ENCODE assay signal across 21 mouse cellular contexts in the genomic region with DNA sequence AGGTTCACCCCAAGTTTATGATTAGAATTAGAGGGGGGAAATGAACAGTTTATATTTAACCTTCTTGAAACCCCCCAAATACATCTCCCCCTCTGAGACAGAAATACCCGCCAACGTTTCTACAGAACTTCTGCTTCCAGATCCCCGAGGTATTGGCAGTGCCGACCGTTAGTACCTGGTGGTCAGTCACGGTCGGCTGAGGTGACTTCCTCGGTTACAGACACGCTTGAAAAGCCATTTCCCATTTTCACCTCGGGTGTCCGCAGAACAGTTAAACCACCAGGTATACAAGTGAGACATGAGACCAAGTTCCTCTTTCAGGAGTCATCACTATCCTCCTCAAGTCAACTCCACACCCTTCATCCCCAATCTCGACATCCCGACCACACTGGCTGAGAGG.
DNase-seq lines count a peak whose midpoint lies in the region; ATAC-seq lines count a peak whose summit lies in the region.
"Had no signal": no experiment of that assay in that cellular context is flagged by ENCODE, and none has a peak within 500 bp of the region (broad histone marks: within the 10 kb centered on the region; RNA-seq: fewer than 3 reads in every experiment).

No protein-coding gene starts in this region.

- no peak overlapping the region for H3K4me3 ChIP-seq in forebrain, embryonic 14.5 days (ENCODE audit: low read depth, low read length)
- H3K4me3 ChIP-seq: embryonic facial prominence, embryonic 10.5 days; embryonic facial prominence, embryonic 12.5 days; forebrain, embryonic 13.5 days had no signal

- no peak overlapping the region for H3K27ac ChIP-seq in forebrain, embryonic 14.5 days (ENCODE audit: low read depth, low read length)
- H3K27ac ChIP-seq: embryonic facial prominence, embryonic 10.5 days; embryonic facial prominence, embryonic 12.5 days; forebrain, embryonic 13.5 days had no signal

- no peaks in the 10 kb centered on the region for H3K9me3 ChIP-seq in forebrain, embryonic 14.5 days (replicated peaks; ENCODE audit: control insufficient read depth, low read length)
- H3K9me3 ChIP-seq: embryonic facial prominence, embryonic 10.5 days; embryonic facial prominence, embryonic 12.5 days; forebrain, embryonic 13.5 days had no signal

- 92% methylated on average over 13 of the region's 13 CpGs for WGBS in forebrain, embryonic 14.5 days

- H3K27me3 ChIP-seq in splenic B cell, adult 2 months (ENCODE audit: control insufficient read depth, insufficient read depth, low read length, poor library complexity, severe bottlenecking), result no peaks in the 10 kb centered on the region
- no peaks in the 10 kb centered on the region for H3K27me3 ChIP-seq in forebrain, embryonic 14.5 days (replicated peaks; ENCODE audit: control insufficient read depth, insufficient read depth, low read length)
- H3K27me3 ChIP-seq: embryonic facial prominence, embryonic 12.5 days; forebrain, embryonic 13.5 days had no signal

- no peak overlapping the region for H3K4me2 ChIP-seq in forebrain, embryonic 14.5 days (ENCODE audit: low read length)
- H3K4me2 ChIP-seq: embryonic facial prominence, embryonic 12.5 days; forebrain, embryonic 13.5 days had no signal

- H3K9ac ChIP-seq in forebrain, embryonic 14.5 days (ENCODE audit: low read length), result no peak overlapping the region
- H3K9ac ChIP-seq: embryonic facial prominence, embryonic 12.5 days; forebrain, embryonic 13.5 days had no signal

- no peaks in the 10 kb centered on the region for H3K36me3 ChIP-seq in splenic B cell, adult 2 months (ENCODE audit: control insufficient read depth, insufficient read depth, low read length, poor library complexity, severe bottlenecking)
- H3K36me3 ChIP-seq in forebrain, embryonic 14.5 days (ENCODE audit: control insufficient read depth, insufficient read depth, low read length), result no peaks in the 10 kb centered on the region
- H3K36me3 ChIP-seq: G1E had no signal

- intact Hi-C loops in left cerebral cortex, postnatal 36 days (cut with DNase I), result loop anchor here (5.0 kb wide), 1 partner anchor 321 kb away; no protein-coding TSS in a partner anchor

- peak; percentile 14; the same call in 1 of the 2 replicates for ATAC-seq in common myeloid progenitor, adult 5-6 weeks (replicated peaks; ENCODE audit: low read depth, poor library complexity, severe bottlenecking)
- no peak for ATAC-seq in forebrain, embryonic 14.5 days
- ATAC-seq: activated CD4-positive, CD25-positive, alpha-beta regulatory T cell, adult 4 months; forebrain, embryonic 13.5 days; forebrain, embryonic 16.5 days; Patski had no signal

- no peaks in the 10 kb centered on the region for H3K4me1 ChIP-seq in forebrain, embryonic 14.5 days (ENCODE audit: control insufficient read depth, insufficient read depth, low read length)
- H3K4me1 ChIP-seq: embryonic facial prominence, embryonic 12.5 days had no signal

- peak; percentile 82 for DNase-seq in A20 (ENCODE audit: low read depth, low spot score)
- peak; percentile 53 for DNase-seq in splenic B cell, adult 2 months (ENCODE audit: low read depth, low spot score)
- DNase-seq in forebrain, embryonic 14.5 days (ENCODE audit: low spot score), result no peak
- DNase-seq in left cerebral cortex, postnatal 36 days (ENCODE audit: low spot score in 2 of 2), result no peak
- DNase-seq: adrenal gland, adult 8-10 months; adrenal gland, postnatal 14 days; adrenal gland, postnatal 36 days; cerebellum, adult 11-12 months; cerebellum, adult 2 months; cerebellum, adult 9-10 months; cerebellum, postnatal 10 days; cerebellum, postnatal 25 days; embryo, embryonic 11 days had no signal

Comparison
In these comparisons a context has a peak if more than half of its experiments do, and no peak if none do; other contexts are left out.
1. DNase-seq: peak in A20 (single experiment) and splenic B cell, adult 2 months (single experiment); none in forebrain, embryonic 14.5 days (single experiment) and left cerebral cortex, postnatal 36 days (0 of 2).